Mouse (Mus musculus): ENCODE results near the gene Gtsf1. TPM values are rescaled to one million over a fixed set of nuclear protein-coding genes. Genes with fewer than 3 reads are reported as not detected.
"Not testable (repeated sequence)": the region's sequence is repeated elsewhere in the genome, so short reads cannot be mapped to it uniquely, and the experiment has no call there.

The Gtsf1 gene
- polyA plus RNA-seq, 1 experiment from 2014 or later = not detected

GRCm38 (mm10) chr15:103405586-103405985 is 24.7 kb downstream of the Gtsf1 start:
- not testable (repeated sequence) for H3K27ac ChIP-seq; H3K4me1 ChIP-seq; H3K4me3 ChIP-seq; H3K9me3 ChIP-seq (replicated peaks); H3K36me3 ChIP-seq; ATAC-seq (ENCODE audit: low FRiP score); H3K4me2 ChIP-seq (replicated peaks); H3K27me3 ChIP-seq; H3K9ac ChIP-seq
- 85% methylated on average over 2 of the region's 3 CpGs for WGBS

GRCm38 (mm10) chr15:103401361-103401760 is 28.9 kb downstream of the Gtsf1 start:
- no peaks in the 10 kb centered on the region for H3K27me3 ChIP-seq
- H3K4me1 ChIP-seq = no peaks in the 10 kb centered on the region
- H3K9me3 ChIP-seq (replicated peaks) = no peaks in the 10 kb centered on the region
- no peak overlapping the region for H3K4me2 ChIP-seq (replicated peaks)
- H3K4me3 ChIP-seq = no peak overlapping the region
- no peaks in the 10 kb centered on the region for H3K36me3 ChIP-seq
- ATAC-seq (ENCODE audit: low FRiP score) = no peak
- WGBS = 93% methylated on average over 5 of the region's 5 CpGs
- no peak overlapping the region for H3K9ac ChIP-seq
- no peak overlapping the region for H3K27ac ChIP-seq

- Histone ChIP-seq H3K9ac (no peak overlapping the region), H3K4me3 (no peak overlapping the region), H3K4me2 (replicated peaks) (no peak overlapping the region), H3K27ac (no peak overlapping the region), H3K4me1 (no peaks in the 10 kb centered on the region), H3K27me3 (no peaks in the 10 kb centered on the region), H3K36me3 (no peaks in the 10 kb centered on the region), H3K9me3 (replicated peaks) (no peaks in the 10 kb centered on the region)
- ATAC-seq (ENCODE audit: low FRiP score) = no peak
Measured at GRCm38 (mm10) chr15:103393577-103393976, 36.7 kb downstream of the Gtsf1 start.

- Histone ChIP-seq H3K9me3 (replicated peaks) (no peaks in the 10 kb centered on the region), H3K4me1 (no peaks in the 10 kb centered on the region), H3K9ac (no peak overlapping the region), H3K4me3 (no peak overlapping the region), H3K4me2 (replicated peaks) (no peak overlapping the region), H3K36me3 (no peaks in the 10 kb centered on the region), H3K27me3 (no peaks in the 10 kb centered on the region), H3K27ac (no peak overlapping the region)
- no peak for ATAC-seq (ENCODE audit: low FRiP score)
- WGBS = 59% methylated on average over 4 of the region's 4 CpGs
Measured at GRCm38 (mm10) chr15:103388556-103389145, 41.6 kb downstream of the Gtsf1 start.

GRCm38 (mm10) chr15:103383771-103384488 is 46.3 kb downstream of the Gtsf1 start:
- no peaks in the 10 kb centered on the region for H3K36me3 ChIP-seq
- no peak overlapping the region for H3K9ac ChIP-seq
- H3K9me3 ChIP-seq (replicated peaks) = no peaks in the 10 kb centered on the region
- no peak overlapping the region for H3K27ac ChIP-seq
- no peak for ATAC-seq (ENCODE audit: low FRiP score)
- WGBS = 61% methylated on average over 7 of the region's 7 CpGs
- H3K4me1 ChIP-seq = peaks cover 6% of the 10 kb centered on the region; the same call in 1 of the 2 replicates
- H3K27me3 ChIP-seq = no peaks in the 10 kb centered on the region; the same call in 1 of the 2 replicates
- H3K4me2 ChIP-seq (replicated peaks) = no peak overlapping the region
- H3K4me3 ChIP-seq = no peak overlapping the region

- H3K27ac ChIP-seq = no peak overlapping the region
- no peaks in the 10 kb centered on the region; the same call in 1 of the 2 replicates for H3K27me3 ChIP-seq
- no peaks in the 10 kb centered on the region for H3K36me3 ChIP-seq
- peaks cover 14% of the 10 kb centered on the region for H3K4me1 ChIP-seq
- no peak overlapping the region for H3K4me2 ChIP-seq (replicated peaks)
- H3K4me3 ChIP-seq = no peak overlapping the region
- ATAC-seq (ENCODE audit: low FRiP score) = no peak
- 32% methylated on average over 5 of the region's 5 CpGs for WGBS
- H3K9ac ChIP-seq = no peak overlapping the region
- H3K9me3 ChIP-seq (replicated peaks) = no peaks in the 10 kb centered on the region
Measured at GRCm38 (mm10) chr15:103382795-103383406, 47.4 kb downstream of the Gtsf1 start.

GRCm38 (mm10) chr15:103382075-103382474 is 48.2 kb downstream of the Gtsf1 start:
- H3K9me3 ChIP-seq (replicated peaks) = no peaks in the 10 kb centered on the region

GRCm38 (mm10) chr15:103378665-103379356 is 51.5 kb downstream of the Gtsf1 start:
- H3K9ac ChIP-seq = no peak overlapping the region
- H3K36me3 ChIP-seq = no peaks in the 10 kb centered on the region
- H3K27ac ChIP-seq = no peak overlapping the region
- no peak overlapping the region for H3K4me2 ChIP-seq (replicated peaks)
- H3K4me3 ChIP-seq = no peak overlapping the region
- peaks cover 18% of the 10 kb centered on the region for H3K4me1 ChIP-seq
- H3K9me3 ChIP-seq (replicated peaks) = no peaks in the 10 kb centered on the region
- H3K27me3 ChIP-seq = no peaks in the 10 kb centered on the region; the same call in 1 of the 2 replicates
- no peak for ATAC-seq (ENCODE audit: low FRiP score)
- WGBS = 52% methylated on average over 3 of the region's 3 CpGs

More at GRCm38 (mm10) chr15:103382075-103382474, 48.2 kb downstream of the Gtsf1 start:
- Histone ChIP-seq H3K4me1 (peaks cover 14% of the 10 kb centered on the region), H3K27ac (no peak overlapping the region), H3K4me2 (replicated peaks) (no peak overlapping the region), H3K4me3 (no peak overlapping the region), H3K9ac (no peak overlapping the region), H3K36me3 (no peaks in the 10 kb centered on the region), H3K27me3 (no peaks in the 10 kb centered on the region; the same call in 1 of the 2 replicates)
- ATAC-seq (ENCODE audit: low FRiP score) = no peak
- WGBS = 91% methylated on average over 2 of the region's 2 CpGs

GRCm38 (mm10) chr15:103377752-103378664 is 52.3 kb downstream of the Gtsf1 start:
- Histone ChIP-seq H3K27me3 (no peaks in the 10 kb centered on the region; the same call in 1 of the 2 replicates), H3K4me3 (no peak overlapping the region), H3K9ac (no peak overlapping the region), H3K4me2 (replicated peaks) (no peak overlapping the region), H3K27ac (no peak overlapping the region), H3K36me3 (no peaks in the 10 kb centered on the region), H3K9me3 (replicated peaks) (no peaks in the 10 kb centered on the region), H3K4me1 (peaks cover 18% of the 10 kb centered on the region)
- ATAC-seq (ENCODE audit: low FRiP score) = no peak
- 75% methylated on average over 3 of the region's 3 CpGs for WGBS

- Histone ChIP-seq H3K27me3 (no peaks in the 10 kb centered on the region), H3K9ac (no peak overlapping the region)
- no peak for ATAC-seq (ENCODE audit: low FRiP score)
Measured at GRCm38 (mm10) chr15:103376837-103377269, 53.4 kb downstream of the Gtsf1 start.

GRCm38 (mm10) chr15:103375112-103375800 is 55.0 kb downstream of the Gtsf1 start:
- 87% methylated on average over 4 of the region's 4 CpGs for WGBS
- no peak overlapping the region for H3K27ac ChIP-seq
- H3K4me2 ChIP-seq (replicated peaks) = no peak overlapping the region
- no peaks in the 10 kb centered on the region for H3K27me3 ChIP-seq
- ATAC-seq (ENCODE audit: low FRiP score) = no peak
- no peaks in the 10 kb centered on the region for H3K36me3 ChIP-seq
- H3K4me1 ChIP-seq = peaks cover 14% of the 10 kb centered on the region
- no peak overlapping the region for H3K4me3 ChIP-seq
- no peaks in the 10 kb centered on the region for H3K9me3 ChIP-seq (replicated peaks)
- H3K9ac ChIP-seq = no peak overlapping the region

More at GRCm38 (mm10) chr15:103376837-103377269, 53.4 kb downstream of the Gtsf1 start:
- H3K27ac ChIP-seq = no peak overlapping the region
- H3K4me1 ChIP-seq = peaks cover 14% of the 10 kb centered on the region
- WGBS = 75% methylated on average over 8 of the region's 8 CpGs
- no peaks in the 10 kb centered on the region for H3K36me3 ChIP-seq
- no peak overlapping the region for H3K4me3 ChIP-seq
- H3K4me2 ChIP-seq (replicated peaks) = no peak overlapping the region
- no peaks in the 10 kb centered on the region for H3K9me3 ChIP-seq (replicated peaks)

Measured in hindbrain, embryonic 12.5 days (tissue).